Mouse (Mus musculus) CH12.LX (cell line): ENCODE measurements around the gene Zfp579.

ENCODE experiments used
- BHLHE40 ChIP-seq: IDR thresholded peaks from 2 replicates; pipeline ENCODE4 v1.6.1; 2011; ENCODE audit warnings: mild to moderate bottlenecking, low read depth, low read length, improper control_type of control experiment
- CTCF ChIP-seq, 2 experiments: IDR thresholded peaks in 1 of 2; conservative IDR thresholded peaks in 1 of 2; 2 replicates each; pipeline ENCODE4 v1.5.1; 2011 to 2012; ENCODE audit warnings: low read depth in 2 of 2, low read length in 2 of 2, improper control_type of control experiment in 1 of 2, inconsistent platforms in 1 of 2, mild to moderate bottlenecking in 1 of 2, moderate library complexity in 1 of 2
- EP300 ChIP-seq: IDR thresholded peaks from 2 replicates; pipeline ENCODE4 v1.6.1; 2011; ENCODE audit warnings: low read length, improper control_type of control experiment
- GABPA ChIP-seq: IDR thresholded peaks from 2 replicates; pipeline ENCODE4 v1.6.1; 2012; ENCODE audit warnings: low read depth, low read length, improper control_type of control experiment, inconsistent platforms; ENCODE audit not compliant: insufficient replicate concordance
- POLR2A ChIP-seq: IDR thresholded peaks from 2 replicates; pipeline ENCODE4 v1.6.1; 2011; ENCODE audit warnings: low read depth, mild to moderate bottlenecking, improper control_type of control experiment, low read length
- TBP ChIP-seq: conservative IDR thresholded peaks from 2 replicates; pipeline ENCODE4 v1.6.1; 2011; ENCODE audit warnings: low read depth, low read length, improper control_type of control experiment
- ZKSCAN1 ChIP-seq: IDR thresholded peaks from 2 replicates; pipeline ENCODE4 v1.6.1; 2012; ENCODE audit warnings: low read depth, inconsistent platforms, low read length, improper control_type of control experiment, borderline replicate concordance

GRCm38 (mm10) chr7:5031496-5031895 lies 35.5 kb upstream of the Zfp579 start:
- TF ChIP-seq POLR2A (no peak), BHLHE40 (no peak), EP300 (no peak), GABPA (no peak), TBP (no peak), CTCF (conservative IDR thresholded peaks at IDR 0.05 in 1 of 2, IDR thresholded peaks at IDR 0.05 in 1 of 2; ENCODE audit: low read depth in 2 of 2, low read length in 2 of 2) (no peak), ZKSCAN1 (no peak)
